Mouse (Mus musculus): ENCODE measurements around the gene Mthfr. TPM values are rescaled to one million over a fixed set of nuclear protein-coding genes. Genes with fewer than 3 reads are reported as not detected.
A peak's percentile ranks its signal among the peaks of the same experiment; 100 is the strongest.

Mthfr gene
- polyA plus RNA-seq, 1 experiment from 2014 or later, result 19.7 TPM

DNA sequence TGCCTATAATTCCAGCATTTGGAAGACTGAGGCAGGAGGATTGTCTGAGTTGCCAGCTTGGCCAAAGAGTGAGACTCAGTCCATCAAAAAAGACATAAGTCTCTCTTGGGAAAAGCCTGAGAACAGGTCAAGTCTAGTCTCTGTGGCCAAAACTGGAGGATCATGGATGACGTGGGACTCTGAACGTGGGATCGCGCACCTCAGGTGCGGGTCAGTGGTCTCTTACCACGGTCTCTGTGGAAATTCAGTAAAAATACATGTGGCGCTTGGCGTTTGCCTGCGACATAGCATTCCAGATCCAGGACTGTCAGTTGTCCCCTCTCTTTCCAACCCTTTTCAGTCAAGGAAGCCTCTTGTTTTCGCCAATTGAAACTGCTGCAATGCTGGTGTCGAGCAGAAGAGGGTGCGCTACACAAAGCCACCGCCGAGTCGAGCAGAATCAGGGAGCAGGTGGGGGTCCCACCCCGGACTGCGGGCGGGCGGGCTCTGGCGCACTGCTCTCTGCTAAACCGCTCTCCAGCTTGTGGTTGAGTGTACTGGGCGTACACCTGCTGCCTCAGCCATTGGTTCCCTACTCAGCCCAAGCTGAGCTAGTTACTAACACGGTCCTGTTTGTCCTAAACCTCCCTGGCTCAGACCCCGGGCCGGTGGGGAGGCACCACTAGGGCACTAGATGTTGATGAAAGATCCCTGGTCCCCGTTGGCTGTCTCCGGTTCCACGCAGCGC lies 63.1 kb downstream of the Mthfr start:
- Histone ChIP-seq H3K4me3 (ENCODE audit: low read length) (peak overlapping the region; percentile 2; the same call in 1 of the 2 replicates), H3K27ac (ENCODE audit: low read depth, low read length) (no peak overlapping the region), H3K4me2 (replicated peaks; ENCODE audit: low read depth, low read length) (peak overlapping the region; percentile 44), H3K4me1 (ENCODE audit: control insufficient read depth, insufficient read depth, low read length) (no peaks in the 10 kb centered on the region), H3K27me3 (ENCODE audit: control insufficient read depth, insufficient read depth, low read length) (0 out of 2 replicates have a peak, but pooled peaks cover 2% of the 10 kb centered on the region), H3K36me3 (ENCODE audit: control insufficient read depth, insufficient read depth, low read length) (no peaks in the 10 kb centered on the region), H3K9me3 (ENCODE audit: control insufficient read depth, low read length) (no peaks in the 10 kb centered on the region), H3K9ac (ENCODE audit: low read depth, low read length) (peak overlapping the region; percentile 19; the same call in 1 of the 2 replicates)
- ATAC-seq (ENCODE audit: low FRiP score, low TSS enrichment), result peak; percentile 75
- WGBS, result 19% methylated on average over 29 of the region's 29 CpGs

DNA sequence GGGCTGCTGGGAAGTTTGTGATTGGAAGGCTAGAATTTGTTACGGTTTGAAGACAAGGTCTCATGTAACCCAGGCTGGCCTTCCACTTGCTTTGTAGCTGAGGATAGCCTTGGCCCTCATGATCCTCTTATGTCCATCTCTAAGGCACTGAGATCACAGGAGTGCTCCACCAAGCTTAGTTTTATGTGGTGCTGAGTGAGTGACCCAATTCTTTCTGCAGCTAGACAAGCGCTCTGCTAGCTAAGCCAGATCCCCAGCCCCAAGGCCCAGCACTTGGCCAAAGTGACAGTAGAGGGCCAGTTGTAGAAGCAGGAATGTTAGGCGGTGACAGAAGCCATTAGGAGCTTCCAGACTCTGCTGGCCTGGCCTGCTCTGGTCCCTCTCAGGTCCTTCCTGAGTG lies 65.3 kb downstream of the Mthfr start:
- Histone ChIP-seq H3K9ac (ENCODE audit: low read depth, low read length) (no peak overlapping the region), H3K36me3 (ENCODE audit: control insufficient read depth, insufficient read depth, low read length) (no peaks in the 10 kb centered on the region), H3K4me3 (ENCODE audit: low read length) (no peak overlapping the region), H3K4me2 (replicated peaks; ENCODE audit: low read depth, low read length) (no peak overlapping the region), H3K27me3 (ENCODE audit: control insufficient read depth, insufficient read depth, low read length) (0 out of 2 replicates have a peak, but pooled peaks cover 2% of the 10 kb centered on the region), H3K4me1 (ENCODE audit: control insufficient read depth, insufficient read depth, low read length) (peaks cover 18% of the 10 kb centered on the region), H3K9me3 (ENCODE audit: control insufficient read depth, low read length) (no peaks in the 10 kb centered on the region), H3K27ac (ENCODE audit: low read depth, low read length) (no peak overlapping the region)
- no peak for ATAC-seq (ENCODE audit: low FRiP score, low TSS enrichment)
- 80% methylated on average over 3 of the region's 3 CpGs for WGBS

DNA sequence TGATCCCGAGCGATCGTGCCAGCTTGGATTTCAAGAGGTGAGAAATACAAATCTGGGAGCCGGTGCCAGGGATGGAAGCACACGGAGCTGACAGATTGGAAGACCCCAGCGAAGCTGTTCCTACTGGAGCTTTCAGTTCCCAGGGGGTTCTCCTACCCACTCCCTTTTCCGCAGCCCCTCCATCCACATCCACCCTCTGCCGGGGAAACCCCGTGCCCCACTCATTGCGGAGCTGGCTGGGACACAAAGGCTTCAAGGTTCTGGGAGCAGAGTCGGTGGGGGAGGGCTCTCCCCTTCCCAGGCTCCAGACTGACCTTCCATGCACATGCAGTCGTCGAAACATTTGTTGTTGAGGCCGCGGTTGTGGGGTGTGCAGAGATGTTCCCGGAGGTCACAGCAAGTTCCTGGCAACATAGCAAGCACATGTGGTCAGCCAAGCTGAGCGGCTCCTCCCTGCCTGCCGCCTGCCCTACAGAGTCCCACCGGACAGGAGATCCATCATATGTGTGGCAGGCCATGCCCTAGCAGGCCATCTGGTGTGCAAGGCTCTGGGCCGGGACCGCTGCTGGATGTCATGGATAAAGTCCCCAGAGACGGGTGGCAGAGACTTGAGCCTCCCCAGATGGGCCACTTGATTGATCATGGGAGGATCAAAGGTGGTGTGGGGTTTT lies 68.9 kb downstream of the Mthfr start:
- peaks cover 18% of the 10 kb centered on the region for H3K4me1 ChIP-seq (ENCODE audit: control insufficient read depth, insufficient read depth, low read length)
- H3K9ac ChIP-seq (ENCODE audit: low read depth, low read length), result no peak overlapping the region
- peak overlapping the region; percentile 20; the same call in 1 of the 2 replicates for H3K4me2 ChIP-seq (replicated peaks; ENCODE audit: low read depth, low read length)
- ATAC-seq (ENCODE audit: low FRiP score, low TSS enrichment), result peak; percentile 90
- 0 out of 2 replicates have a peak overlapping the region, but pooled peaks have one; percentile 3 for H3K4me3 ChIP-seq (ENCODE audit: low read length)
- no peaks in the 10 kb centered on the region for H3K27me3 ChIP-seq (ENCODE audit: control insufficient read depth, insufficient read depth, low read length)
- 10% methylated on average over 22 of the region's 22 CpGs for WGBS
- H3K36me3 ChIP-seq (ENCODE audit: control insufficient read depth, insufficient read depth, low read length), result no peaks in the 10 kb centered on the region
- H3K27ac ChIP-seq (ENCODE audit: low read depth, low read length), result no peak overlapping the region
- H3K9me3 ChIP-seq (ENCODE audit: control insufficient read depth, low read length), result no peaks in the 10 kb centered on the region

DNA sequence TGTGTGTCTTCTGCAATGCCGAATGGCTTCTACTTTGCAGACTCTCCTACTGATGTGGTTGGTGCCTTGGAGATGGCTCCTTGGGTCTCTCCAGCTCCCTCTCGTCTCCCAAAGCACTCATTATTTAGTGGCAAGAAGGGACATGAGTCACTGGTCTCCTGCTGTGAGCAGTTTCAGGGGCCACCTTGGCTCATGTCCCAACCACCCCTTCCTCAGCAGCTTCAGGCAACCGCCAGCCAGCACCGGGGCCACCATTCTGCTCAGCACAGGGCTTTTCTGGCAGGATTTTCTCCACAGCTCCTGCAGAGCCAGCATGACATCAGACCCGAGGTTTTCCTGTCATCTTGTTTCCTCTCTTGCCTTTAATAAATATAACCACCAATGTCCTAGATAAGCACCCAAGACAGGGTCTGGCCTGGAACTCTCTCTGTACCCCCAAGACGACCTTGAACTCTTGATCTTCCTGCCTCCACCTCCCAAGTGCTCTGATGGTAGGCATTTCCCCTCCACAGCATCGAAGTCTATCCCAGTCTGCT lies 69.8 kb downstream of the Mthfr start:
- no peak overlapping the region for H3K4me3 ChIP-seq (ENCODE audit: low read length)
- WGBS, result 39% methylated on average over 7 of the region's 7 CpGs

More for the DNA sequence above, 69.8 kb downstream of the Mthfr start:
- Histone ChIP-seq H3K27me3 (ENCODE audit: control insufficient read depth, insufficient read depth, low read length) (no peaks in the 10 kb centered on the region), H3K9me3 (ENCODE audit: control insufficient read depth, low read length) (no peaks in the 10 kb centered on the region), H3K4me2 (replicated peaks; ENCODE audit: low read depth, low read length) (no peak overlapping the region), H3K27ac (ENCODE audit: low read depth, low read length) (no peak overlapping the region; the same call in 1 of the 2 replicates), H3K9ac (ENCODE audit: low read depth, low read length) (no peak overlapping the region), H3K4me1 (ENCODE audit: control insufficient read depth, insufficient read depth, low read length) (peaks cover 18% of the 10 kb centered on the region), H3K36me3 (ENCODE audit: control insufficient read depth, insufficient read depth, low read length) (no peaks in the 10 kb centered on the region)
- ATAC-seq (ENCODE audit: low FRiP score, low TSS enrichment), result no peak

Other genes with a start within 250 kb of the Mthfr start
- 11.0 and 14.9 TPM in 2 replicates for gene Zfp984, start 229.3 kb upstream of the Mthfr start, polyA plus RNA-seq (2014; fragmentation: Nextera tagmentation; extraction: Ambion mirVana)
- gene Zfp933, start 190.7 kb upstream of the Mthfr start, polyA plus RNA-seq (2014; fragmentation: Nextera tagmentation; extraction: Ambion mirVana), result 5.0 and 5.4 TPM in 2 replicates
- gene Miip, start 170.3 kb upstream of the Mthfr start, polyA plus RNA-seq (2014; fragmentation: Nextera tagmentation; extraction: Ambion mirVana), result 34.7 and 37.6 TPM in 2 replicates
- gene Fv1, start 170.1 kb upstream of the Mthfr start, polyA plus RNA-seq (2014; fragmentation: Nextera tagmentation; extraction: Ambion mirVana), result 4.6 and 11.6 TPM in 2 replicates
- gene Mfn2, start 134.4 kb upstream of the Mthfr start, polyA plus RNA-seq (2014; fragmentation: Nextera tagmentation; extraction: Ambion mirVana), result 12.1 and 31.0 TPM in 2 replicates
- gene Plod1, start 102.3 kb upstream of the Mthfr start, polyA plus RNA-seq (2014; fragmentation: Nextera tagmentation; extraction: Ambion mirVana), result 28.5 and 40.7 TPM in 2 replicates
- 19.0 and 22.1 TPM in 2 replicates for gene 2510039O18Rik, start 98.2 kb upstream of the Mthfr start, polyA plus RNA-seq (2014; fragmentation: Nextera tagmentation; extraction: Ambion mirVana)
- gene Nppb, start 53.3 kb upstream of the Mthfr start, polyA plus RNA-seq (2014; fragmentation: Nextera tagmentation; extraction: Ambion mirVana), result not detected in 2 replicates
- gene Nppa, start 38.4 kb upstream of the Mthfr start, polyA plus RNA-seq (2014; fragmentation: Nextera tagmentation; extraction: Ambion mirVana), result 0.45 TPM in 1 of 2 replicates, not detected in the other
- gene Clcn6, start 256 bp upstream of the Mthfr start, polyA plus RNA-seq (2014; fragmentation: Nextera tagmentation; extraction: Ambion mirVana), result 4.0 and 6.0 TPM in 2 replicates
- gene Agtrap, start 49.0 kb downstream of the Mthfr start, polyA plus RNA-seq (2014; fragmentation: Nextera tagmentation; extraction: Ambion mirVana), result 17.4 and 22.8 TPM in 2 replicates
- gene Mad2l2, start 91.3 kb downstream of the Mthfr start, polyA plus RNA-seq (2014; fragmentation: Nextera tagmentation; extraction: Ambion mirVana), result 81.1 and 99.0 TPM in 2 replicates
- 0.43 and 0.80 TPM in 2 replicates for gene Draxin, start 91.6 kb downstream of the Mthfr start, polyA plus RNA-seq (2014; fragmentation: Nextera tagmentation; extraction: Ambion mirVana)
- 16.7 and 19.2 TPM in 2 replicates for gene Fbxo6, start 113.1 kb downstream of the Mthfr start, polyA plus RNA-seq (2014; fragmentation: Nextera tagmentation; extraction: Ambion mirVana)
- gene Fbxo44, start 121.4 kb downstream of the Mthfr start, polyA plus RNA-seq (2014; fragmentation: Nextera tagmentation; extraction: Ambion mirVana), result 10.8 and 13.2 TPM in 2 replicates
- gene Fbxo2, start 121.5 kb downstream of the Mthfr start, polyA plus RNA-seq (2014; fragmentation: Nextera tagmentation; extraction: Ambion mirVana), result 1.5 and 1.9 TPM in 2 replicates
- 0.14 and 0.34 TPM in 2 replicates for gene Disp3, start 248.9 kb downstream of the Mthfr start, polyA plus RNA-seq (2014; fragmentation: Nextera tagmentation; extraction: Ambion mirVana)

All from kidney, embryonic 14.5 days (tissue).